33 mouse cellular contexts compared by ENCODE assay signal in the genomic region with DNA sequence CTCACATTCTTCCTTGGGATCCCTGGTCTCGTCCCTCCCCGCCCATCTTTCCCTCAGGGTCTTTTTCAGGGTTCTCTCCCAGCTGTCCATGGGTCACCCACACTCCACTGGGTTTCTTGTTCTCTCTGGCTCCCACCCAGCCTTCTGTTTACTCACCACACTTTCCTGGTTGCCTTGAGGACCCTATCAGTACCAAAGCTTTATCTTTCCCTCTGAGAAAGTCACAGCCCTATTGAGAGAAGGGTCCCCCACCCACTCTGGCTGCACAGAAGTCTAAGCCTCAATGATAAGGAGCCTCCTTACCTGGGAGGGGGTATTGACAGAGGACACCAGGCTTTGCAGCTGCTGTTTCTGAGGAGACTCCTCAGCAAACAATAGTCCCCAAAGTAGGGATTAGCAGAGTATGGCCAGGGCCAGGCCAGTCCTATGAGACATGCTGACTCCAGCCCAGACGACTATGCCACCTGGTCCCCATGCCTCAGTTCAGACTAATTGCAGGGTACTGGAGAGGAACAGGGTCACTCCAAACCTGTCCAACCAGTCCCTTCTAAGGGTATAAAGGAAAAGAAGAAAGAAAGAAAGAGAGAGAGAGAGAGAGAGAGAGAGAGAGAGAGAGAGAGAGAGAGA. TPM values are rescaled to one million over a fixed set of nuclear protein-coding genes. Genes with fewer than 3 reads are reported as not detected.
DNase-seq lines count a peak whose midpoint lies in the region; ATAC-seq and TF ChIP-seq lines count a peak whose summit lies in the region.
"Had no signal": no experiment of that assay in that cellular context is flagged by ENCODE, and none has a peak within 500 bp of the region (broad histone marks: within the 10 kb centered on the region; RNA-seq: fewer than 3 reads in every experiment).

No protein-coding gene starts in this region.

- H3K36me3 ChIP-seq in ES-E14 (ENCODE audit: control insufficient read depth, insufficient read depth, low read length, poor library complexity, severe bottlenecking), result no peaks in the 10 kb centered on the region
- no peaks in the 10 kb centered on the region for H3K36me3 ChIP-seq in intestine, embryonic 16.5 days (ENCODE audit: control insufficient read depth, insufficient read depth, low read length)
- H3K36me3 ChIP-seq in stomach, embryonic 16.5 days (ENCODE audit: control insufficient read depth, insufficient read depth, low read length), result no peaks in the 10 kb centered on the region
- H3K36me3 ChIP-seq: G1E; limb, embryonic 13.5 days; midbrain, embryonic 12.5 days; neural tube, embryonic 13.5 days had no signal

- no peaks in the 10 kb centered on the region for H3K27me3 ChIP-seq in intestine, embryonic 16.5 days (replicated peaks; ENCODE audit: control insufficient read depth, insufficient read depth, low read length)
- no peaks in the 10 kb centered on the region for H3K27me3 ChIP-seq in stomach, embryonic 16.5 days (ENCODE audit: control insufficient read depth, insufficient read depth, low read length)
- H3K27me3 ChIP-seq: limb, embryonic 13.5 days had no signal

- no peak overlapping the region for H3K9ac ChIP-seq in ES-E14 (ENCODE audit: insufficient read depth, low read depth, low read length, poor library complexity, severe bottlenecking)
- no peak overlapping the region for H3K9ac ChIP-seq in intestine, embryonic 16.5 days (ENCODE audit: low read depth, low read length)
- H3K9ac ChIP-seq in stomach, embryonic 16.5 days (ENCODE audit: low read length), result no peak overlapping the region
- H3K9ac ChIP-seq: forebrain, postnatal 0 days; hindbrain, embryonic 14.5 days; limb, embryonic 13.5 days; midbrain, embryonic 12.5 days; neural tube, embryonic 13.5 days had no signal

- in situ Hi-C loops in ES-E14 (cut with MboI; ENCODE audit: low sequenced_read_pairs in 2 of 2, unreplicated experiment in 2 of 2), result no loop called here

- H3K4me1 ChIP-seq in ES-E14 (ENCODE audit: control insufficient read depth in 2 of 2, insufficient read depth in 2 of 2, low read length in 2 of 2, poor library complexity in 1 of 2), result no peaks in the 10 kb centered on the region
- peaks cover 6% of the 10 kb centered on the region for H3K4me1 ChIP-seq in intestine, embryonic 16.5 days (ENCODE audit: control insufficient read depth, insufficient read depth, low read length)
- H3K4me1 ChIP-seq in stomach, embryonic 16.5 days (ENCODE audit: control insufficient read depth, insufficient read depth, low read length), result 0 out of 2 replicates have a peak, but pooled peaks cover 2% of the 10 kb centered on the region
- H3K4me1 ChIP-seq: megakaryocyte, embryonic 14.5 days; midbrain, embryonic 12.5 days; neural tube, embryonic 13.5 days had no signal

- H3K27ac ChIP-seq in ES-E14 (ENCODE audit: insufficient read depth, low read depth, low read length, poor library complexity, severe bottlenecking), result peak overlapping the region; percentile 36; the same call in 1 of the 2 replicates
- H3K27ac ChIP-seq in intestine, embryonic 16.5 days (ENCODE audit: low read length), result 0 out of 2 replicates have a peak overlapping the region, but pooled peaks have one; percentile 2
- H3K27ac ChIP-seq in stomach, embryonic 16.5 days (ENCODE audit: low read length), result peak overlapping the region; percentile 36; the same call in 1 of the 2 replicates
- H3K27ac ChIP-seq: hindbrain, embryonic 14.5 days; left cerebral cortex, adult 2 months; limb, embryonic 13.5 days; midbrain, embryonic 12.5 days; neural tube, embryonic 13.5 days had no signal

- WGBS in intestine, embryonic 16.5 days, result 37% methylated on average over 3 of the region's 3 CpGs
- WGBS in stomach, embryonic 16.5 days, result 36% methylated on average over 3 of the region's 3 CpGs

- H3K9me3 ChIP-seq in ES-E14 (ENCODE audit: control insufficient read depth, insufficient read depth, low read depth, low read length), result no peaks in the 10 kb centered on the region
- no peaks in the 10 kb centered on the region for H3K9me3 ChIP-seq in intestine, embryonic 16.5 days (ENCODE audit: control insufficient read depth, low read length)
- no peaks in the 10 kb centered on the region for H3K9me3 ChIP-seq in stomach, embryonic 16.5 days (replicated peaks; ENCODE audit: control insufficient read depth, low read length)
- H3K9me3 ChIP-seq: G1E; limb, embryonic 13.5 days; megakaryocyte, embryonic 14.5 days; midbrain, embryonic 12.5 days; neural tube, embryonic 13.5 days had no signal

- peak; percentile 72 for ATAC-seq in intestine, embryonic 16.5 days
- ATAC-seq in stomach, embryonic 16.5 days (ENCODE audit: insufficient read depth, low FRiP score), result peak; percentile 79
- ATAC-seq: forebrain, postnatal 0 days had no signal

- intact Hi-C loops in heart, postnatal 25 days (cut with DNase I), result no loop called here

- H3K4me2 ChIP-seq in intestine, embryonic 16.5 days (ENCODE audit: low read depth, low read length), result no peak overlapping the region
- H3K4me2 ChIP-seq in stomach, embryonic 16.5 days (ENCODE audit: low read depth, low read length), result no peak overlapping the region
- H3K4me2 ChIP-seq: heart, embryonic 11.5 days; hindbrain, embryonic 14.5 days; limb, embryonic 13.5 days; liver, embryonic 11.5 days; midbrain, embryonic 12.5 days; neural tube, embryonic 13.5 days had no signal

- no peak overlapping the region for H3K4me3 ChIP-seq in ES-E14 (ENCODE audit: insufficient read depth in 1 of 2, low read depth in 1 of 2, low read length in 2 of 2, poor library complexity in 1 of 2, severe bottlenecking in 1 of 2)
- H3K4me3 ChIP-seq in intestine, embryonic 16.5 days (ENCODE audit: low read length), result no peak overlapping the region
- H3K4me3 ChIP-seq in stomach, embryonic 16.5 days (replicated peaks; ENCODE audit: low read length), result no peak overlapping the region
- H3K4me3 ChIP-seq: erythroblast, embryonic 14.5 days; left cerebral cortex, adult 2 months; limb, embryonic 13.5 days; megakaryocyte, embryonic 14.5 days; midbrain, embryonic 12.5 days; neural tube, embryonic 13.5 days had no signal

- peak; percentile 52 for DNase-seq in heart, adult 11 months
- no peak for DNase-seq in heart, postnatal 25 days (ENCODE audit: low spot score)
- no peak for DNase-seq in ES-E14 (ENCODE audit: low read depth, low spot score)
- DNase-seq in kidney, adult 18-20 months, result no peak
- no peak for DNase-seq in layer of hippocampus, adult 18-20 months (ENCODE audit: low spot score in 2 of 2)
- DNase-seq: adrenal gland, adult 8-10 months; cerebellum, adult 8-10 months; embryo, embryonic 11 days; forebrain, postnatal 0 days; gastrocnemius, postnatal 10 days; kidney, adult 9 months; kidney, postnatal 10 days; lung, postnatal 4 days; right cerebral cortex, postnatal 4 days had no signal

TF ChIP-seq in ES-E14, 5 proteins besides CTCF, POLR2A, EP300 and RAD21:
- no peak for TF ChIP-seq MAFK (IDR thresholded peaks at IDR 0.05; ENCODE audit: insufficient read depth, low read depth, low read length)
- no peak for TF ChIP-seq ZC3H11A (IDR thresholded peaks at IDR 0.05; ENCODE audit: borderline replicate concordance, low read depth, low read length)
- TF ChIP-seq HCFC1 (IDR thresholded peaks at IDR 0.05; ENCODE audit: borderline replicate concordance, insufficient read depth, low read length), result no peak
- no peak for TF ChIP-seq ZNF384 (IDR thresholded peaks at IDR 0.05; ENCODE audit: low read depth, low read length)
- no peak for TF ChIP-seq CHD2 (IDR thresholded peaks at IDR 0.05; ENCODE audit: low read depth, low read length)

RNA-seq across cellular contexts. Expression of gene Fcgbp, which starts 1.4 kb away (rescaled TPM):
- not detected for total RNA-seq in heart, postnatal 25 days (2021)
- total RNA-seq in ES-E14 (2012; rRNA removed), result 0.85 and 1.2 TPM in 2 replicates
- 169 and 217 TPM in 2 replicates for polyA plus RNA-seq in intestine, embryonic 16.5 days (2015; fragmentation: Nextera tagmentation; extraction: Ambion mirVana)
- 45.7 and 60.7 TPM in 2 replicates for polyA plus RNA-seq in stomach, embryonic 16.5 days (2015; fragmentation: Nextera tagmentation; extraction: Ambion mirVana)
- 1 to 10 TPM; 1.1 to 1.6 TPM for total RNA-seq in layer of hippocampus, adult 18-20 months (2021)
- total RNA-seq: adrenal gland, adult 8-10 months; CH12.LX; granulocyte monocyte progenitor cell, adult 5-6 weeks; hematopoietic stem cell, adult 5-6 weeks had no signal
- polyA plus RNA-seq: C2C12; erythroblast, embryonic 14.5 days; G1E; heart, postnatal 0 days; liver, embryonic 11.5 days had no signal

RNA-seq across cellular contexts. Expression of gene Psmc4, which starts 19.8 kb away (rescaled TPM):
- 10 to 100 TPM; 86.9 to 94.6 TPM for total RNA-seq in heart, postnatal 25 days (2021)
- 211 and 287 TPM in 2 replicates for total RNA-seq in ES-E14 (2012; rRNA removed)
- 228 and 263 TPM in 2 replicates for polyA plus RNA-seq in intestine, embryonic 16.5 days (2015; fragmentation: Nextera tagmentation; extraction: Ambion mirVana)
- polyA plus RNA-seq in stomach, embryonic 16.5 days (2015; fragmentation: Nextera tagmentation; extraction: Ambion mirVana), result 245 and 251 TPM in 2 replicates
- total RNA-seq in layer of hippocampus, adult 18-20 months (2021), result 100 to 1,000 TPM; 124 to 127 TPM

RNA-seq across cellular contexts. Expression of gene Zfp850, which starts 55.7 kb away (rescaled TPM):
- total RNA-seq in heart, postnatal 25 days (2021), result under 1 TPM; 0.75 to 0.94 TPM
- total RNA-seq in ES-E14 (2012; rRNA removed), result 21.6 and 24.0 TPM in 2 replicates
- polyA plus RNA-seq in intestine, embryonic 16.5 days (2015; fragmentation: Nextera tagmentation; extraction: Ambion mirVana), result 2.5 and 2.9 TPM in 2 replicates
- 3.6 TPM in 2 replicates for polyA plus RNA-seq in stomach, embryonic 16.5 days (2015; fragmentation: Nextera tagmentation; extraction: Ambion mirVana)
- total RNA-seq in layer of hippocampus, adult 18-20 months (2021), result 1 to 10 TPM; 5.4 to 7.0 TPM

RNA-seq across cellular contexts. Expression of gene 9530053A07Rik, which starts 59.6 kb away (rescaled TPM):
- not detected for total RNA-seq in heart, postnatal 25 days (2021)
- total RNA-seq in ES-E14 (2012; rRNA removed), result 0.85 and 1.4 TPM in 2 replicates
- polyA plus RNA-seq in intestine, embryonic 16.5 days (2015; fragmentation: Nextera tagmentation; extraction: Ambion mirVana), result 0.06 and 0.10 TPM in 2 replicates
- polyA plus RNA-seq in stomach, embryonic 16.5 days (2015; fragmentation: Nextera tagmentation; extraction: Ambion mirVana), result 0.03 and 0.04 TPM in 2 replicates
- under 1 TPM in 1 of 2 experiments, not detected in 1; 0.05 TPM for total RNA-seq in layer of hippocampus, adult 18-20 months (2021)
- total RNA-seq: adrenal gland, adult 8-10 months; gastrocnemius, postnatal 10 days; granulocyte monocyte progenitor cell, adult 5-6 weeks; hematopoietic stem cell, adult 5-6 weeks had no signal
- polyA plus RNA-seq: G1E; heart, embryonic 11.5 days; liver, embryonic 11.5 days; liver, embryonic 16.5 days; lung, embryonic 16.5 days had no signal
